9 mouse cellular contexts compared by ENCODE assay signal in genomic region chr4:126736001-126736414, GRCm38 (mm10). TPM values are rescaled to one million over a fixed set of nuclear protein-coding genes. Genes with fewer than 3 reads are reported as not detected.
DNase-seq lines count a peak whose midpoint lies in the region; ATAC-seq lines count a peak whose summit lies in the region.
"Had no signal": no experiment of that assay in that cellular context is flagged by ENCODE, and none has a peak within 500 bp of the region (broad histone marks: within the 10 kb centered on the region; RNA-seq: fewer than 3 reads in every experiment).

Gene Tfap2e, minus strand, starts transcription at chr4:126736240.

- H3K27me3 ChIP-seq in forebrain, embryonic 13.5 days, result peaks cover 91% of the 10 kb centered on the region
- peaks cover 87% of the 10 kb centered on the region for H3K27me3 ChIP-seq in kidney, embryonic 16.5 days (ENCODE audit: insufficient read depth, low read length)

- no peaks in the 10 kb centered on the region for H3K9me3 ChIP-seq in forebrain, embryonic 13.5 days (replicated peaks)
- no peaks in the 10 kb centered on the region for H3K9me3 ChIP-seq in kidney, embryonic 16.5 days (ENCODE audit: low read length)

- WGBS in forebrain, embryonic 13.5 days, result 2% methylated on average over 32 of the region's 32 CpGs
- 2% methylated on average over 32 of the region's 32 CpGs for WGBS in kidney, embryonic 16.5 days

- H3K4me3 ChIP-seq in forebrain, embryonic 13.5 days, result peak within 1 kb of the TSS; percentile 31
- H3K4me3 ChIP-seq in kidney, embryonic 16.5 days (ENCODE audit: low read length), result peak within 1 kb of the TSS; percentile 41

- peak within 1 kb of the TSS; percentile 54 for H3K4me2 ChIP-seq in forebrain, embryonic 13.5 days
- H3K4me2 ChIP-seq in kidney, embryonic 16.5 days (replicated peaks; ENCODE audit: low read depth, low read length), result peak within 1 kb of the TSS; percentile 48

- no peak within 1 kb of the TSS for H3K27ac ChIP-seq in forebrain, embryonic 13.5 days
- H3K27ac ChIP-seq in kidney, embryonic 16.5 days (ENCODE audit: low read length), result no peak within 1 kb of the TSS

- H3K36me3 ChIP-seq in forebrain, embryonic 13.5 days (ENCODE audit: poor library complexity, severe bottlenecking), result no peaks in the 10 kb centered on the region
- no peaks in the 10 kb centered on the region for H3K36me3 ChIP-seq in kidney, embryonic 16.5 days (ENCODE audit: insufficient read depth, low read length)

- peaks cover 21% of the 10 kb centered on the region for H3K4me1 ChIP-seq in forebrain, embryonic 13.5 days
- H3K4me1 ChIP-seq in kidney, embryonic 16.5 days (ENCODE audit: insufficient read depth, low read length), result peaks cover 14% of the 10 kb centered on the region

- H3K9ac ChIP-seq in forebrain, embryonic 13.5 days, result peak within 1 kb of the TSS; percentile 48
- H3K9ac ChIP-seq in kidney, embryonic 16.5 days (replicated peaks; ENCODE audit: low read length), result 0 out of 2 replicates have a peak within 1 kb of the TSS, but pooled peaks have one; percentile 14

- peak; percentile 29 for DNase-seq in ovary, postnatal 36 days (ENCODE audit: low spot score)
- no peak for DNase-seq in ovary, adult 18-20 months (ENCODE audit: low spot score)
- peak; percentile 26 for DNase-seq in yolk sac, embryonic 10.5 days (ENCODE audit: low spot score)
- no peak for DNase-seq in ovary, postnatal 10 days (ENCODE audit: low spot score)
- no peak for DNase-seq in layer of hippocampus, adult 9-10 months (ENCODE audit: low spot score)

- peak; percentile 68 for ATAC-seq in forebrain, embryonic 13.5 days
- ATAC-seq in kidney, embryonic 16.5 days (ENCODE audit: low FRiP score, low TSS enrichment), result peak; percentile 74
- ATAC-seq in megakaryocyte-erythroid progenitor cell, adult 5-6 weeks (replicated peaks; ENCODE audit: low FRiP score, low TSS enrichment, poor library complexity, severe bottlenecking), result peak; percentile 55

RNA-seq across cellular contexts. Expression of gene Tfap2e, which starts in this region (rescaled TPM):
- 0.19 and 0.31 TPM in 2 replicates for polyA plus RNA-seq in forebrain, embryonic 13.5 days (2015; fragmentation: Nextera tagmentation; extraction: Ambion mirVana)
- not detected in 2 replicates for polyA plus RNA-seq in kidney, embryonic 16.5 days (2015; fragmentation: Nextera tagmentation; extraction: Ambion mirVana)
- not detected in 2 replicates for total RNA-seq in megakaryocyte-erythroid progenitor cell, adult 5-6 weeks (2014; fragmentation: Nextera tagmentation)
- total RNA-seq in megakaryocyte-erythroid progenitor cell, adult 5-6 weeks (2017), result not detected in 2 replicates
- polyA plus RNA-seq: large intestine, adult 2 months had no signal

Comparison
In these comparisons a context has a peak if more than half of its experiments do, and no peak if none do; other contexts are left out.
1. DNase-seq: peak in ovary, postnatal 36 days (single experiment) and yolk sac, embryonic 10.5 days (single experiment); none in ovary, adult 18-20 months (single experiment), ovary, postnatal 10 days (single experiment) and layer of hippocampus, adult 9-10 months (single experiment).
2. Peak in ATAC-seq, H3K4me3 ChIP-seq, H3K9ac ChIP-seq and H3K4me2 ChIP-seq in forebrain, embryonic 13.5 days; RNA of the gene not detected or under 1 TPM.
3. Peak in ATAC-seq, H3K4me3 ChIP-seq, H3K9ac ChIP-seq and H3K4me2 ChIP-seq in kidney, embryonic 16.5 days; RNA of the gene not detected or under 1 TPM.
4. Peak in ATAC-seq in megakaryocyte-erythroid progenitor cell, adult 5-6 weeks; RNA of the gene not detected or under 1 TPM.
5. Peak in every context shown above with its lines, with median percentiles within 50 percentile points of each other: ATAC-seq.